Mouse (Mus musculus) liver, adult 2 months (tissue): ENCODE data around the gene Fis1.

Source experiments
- CTCF ChIP-seq: fragments of 200-500 bp; IDR thresholded peaks from 2 replicates; pipeline ENCODE4 v1.5.1; 2011; ENCODE audit warnings: low read depth, low read length, control low read depth
- POLR2A ChIP-seq: fragments of 200-500 bp; IDR thresholded peaks from 2 replicates; pipeline ENCODE4 v1.6.1; 2011; ENCODE audit warnings: low read length, control low read depth; ENCODE audit not compliant: insufficient read depth; ENCODE audit errors: extremely low read depth

DNA sequence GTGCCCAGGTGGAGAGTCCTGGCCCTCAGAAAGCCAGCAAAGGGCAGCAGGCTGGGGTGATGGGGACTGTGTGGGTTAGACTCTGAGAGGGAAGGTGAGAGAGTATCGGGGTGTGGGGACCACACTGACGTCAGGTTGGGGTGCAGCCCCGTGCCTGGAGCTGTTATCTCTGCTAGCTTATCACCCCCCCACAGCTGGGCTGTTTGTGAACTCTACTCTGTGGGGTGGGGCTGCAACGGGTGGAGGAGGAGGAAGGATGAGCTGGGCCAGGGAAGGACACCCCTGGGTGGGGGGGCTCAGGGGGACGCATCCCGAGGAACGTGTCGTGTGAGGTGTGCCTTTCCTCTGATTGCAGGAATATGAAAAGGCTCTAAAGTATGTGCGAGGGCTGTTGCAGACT is 12.1 kb downstream of the Fis1 start:
- TF ChIP-seq POLR2A (no peak), CTCF (no peak)
